Mouse (Mus musculus) CH12.LX (cell line): Measurements from ENCODE around the gene Tor3a. TPM values are rescaled to one million over a fixed set of nuclear protein-coding genes. Genes with fewer than 3 reads are reported as not detected.

Experiments
- DNase-seq: peaks from one replicate; pipeline ENCODE4 v3.0.0-alpha.2; 2013; ENCODE audit errors: extremely low read depth
- H3K27ac ChIP-seq: 2 replicates; pipeline ENCODE4 v1.5.1; 2012; ENCODE audit warnings: low read depth, mild to moderate bottlenecking, control low read depth, moderate library complexity; ENCODE audit not compliant: insufficient read depth
- H3K27me3 ChIP-seq: replicated peaks from 2 replicates; pipeline ENCODE3; 2012; ENCODE audit warnings: inconsistent platforms
- H3K36me3 ChIP-seq, 2 experiments: replicated peaks in 1 of 2; 2 replicates each; pipeline versions ENCODE3 to v1.6.1; 2012; ENCODE audit warnings: inconsistent platforms in 1 of 2, low read length in 1 of 2, mild to moderate bottlenecking in 1 of 2, mixed read lengths in 1 of 2, moderate library complexity in 1 of 2; ENCODE audit not compliant: control insufficient read depth in 1 of 2, insufficient read depth in 1 of 2
- H3K4me1 ChIP-seq, 2 experiments: 2 replicates each; pipeline ENCODE4 v1.6.1; 2012; ENCODE audit warnings: inconsistent platforms in 1 of 2, moderate library complexity in 1 of 2; ENCODE audit not compliant: insufficient read depth in 2 of 2, control insufficient read depth in 1 of 2
- H3K4me2 ChIP-seq: 2 replicates; pipeline ENCODE4 v1.6.1; 2012; ENCODE audit warnings: low read depth, mild to moderate bottlenecking, control low read depth; ENCODE audit not compliant: poor library complexity, insufficient read depth, severe bottlenecking
- H3K4me3 ChIP-seq, 3 experiments: fragments of 150-350 bp in 1 of 3; sonication (generic) in 1 of 3; replicated peaks in 1 of 3; 2 replicates each; pipeline versions ENCODE3 to v1.5.1; 2011 to 2012; ENCODE audit warnings: low read depth in 2 of 3, low read length in 2 of 3, mild to moderate bottlenecking in 2 of 3, moderate library complexity in 2 of 3, control low read depth in 1 of 3, improper control_type of control experiment in 1 of 3, inconsistent platforms in 1 of 3, mixed read lengths in 1 of 3; ENCODE audit not compliant: poor library complexity in 1 of 3
- H3K79me2 ChIP-seq: replicated peaks from 2 replicates; pipeline ENCODE4 v1.6.1; 2012; ENCODE audit warnings: mild to moderate bottlenecking, moderate library complexity; ENCODE audit not compliant: control insufficient read depth, poor library complexity, insufficient read depth, severe bottlenecking; ENCODE audit errors: extremely low read depth
- H3K9ac ChIP-seq: 2 replicates; pipeline ENCODE4 v1.6.1; 2012; ENCODE audit warnings: low read depth, mild to moderate bottlenecking, control low read depth, moderate library complexity; ENCODE audit not compliant: insufficient read depth
- H3K9me3 ChIP-seq: replicated peaks from 2 replicates; pipeline ENCODE3; 2012; ENCODE audit warnings: low read length, inconsistent platforms, mixed read lengths
- BHLHE40 ChIP-seq: IDR thresholded peaks from 2 replicates; pipeline ENCODE4 v1.6.1; 2011; ENCODE audit warnings: mild to moderate bottlenecking, low read depth, low read length, improper control_type of control experiment
- CHD1 ChIP-seq: IDR thresholded peaks from 2 replicates; pipeline ENCODE4 v1.6.1; 2012; ENCODE audit warnings: low read depth, low read length, improper control_type of control experiment, inconsistent platforms
- CTCF ChIP-seq, 2 experiments: IDR thresholded peaks in 1 of 2; conservative IDR thresholded peaks in 1 of 2; 2 replicates each; pipeline ENCODE4 v1.5.1; 2011 to 2012; ENCODE audit warnings: low read depth in 2 of 2, low read length in 2 of 2, improper control_type of control experiment in 1 of 2, inconsistent platforms in 1 of 2, mild to moderate bottlenecking in 1 of 2, moderate library complexity in 1 of 2
- E2F4 ChIP-seq: IDR thresholded peaks from 2 replicates; pipeline ENCODE4 v1.6.1; 2011; ENCODE audit warnings: low read depth, low read length, improper control_type of control experiment; ENCODE audit not compliant: insufficient replicate concordance
- EP300 ChIP-seq: IDR thresholded peaks from 2 replicates; pipeline ENCODE4 v1.6.1; 2011; ENCODE audit warnings: low read length, improper control_type of control experiment
- ETS1 ChIP-seq: conservative IDR thresholded peaks from 2 replicates; pipeline ENCODE4 v1.6.1; 2012; ENCODE audit warnings: low read depth, mild to moderate bottlenecking, inconsistent platforms, low read length, improper control_type of control experiment, moderate library complexity
- HCFC1 ChIP-seq: IDR thresholded peaks from 2 replicates; pipeline ENCODE4 v1.6.1; 2012; ENCODE audit warnings: low read depth, mild to moderate bottlenecking, inconsistent platforms, low read length, improper control_type of control experiment
- IRF4 ChIP-seq: IDR thresholded peaks from 2 replicates; pipeline ENCODE4 v1.6.1; 2014; ENCODE audit warnings: low read depth, mild to moderate bottlenecking, inconsistent platforms, low read length, improper control_type of control experiment
- KAT2A ChIP-seq: IDR thresholded peaks from 2 replicates; pipeline ENCODE4 v1.6.1; 2012; ENCODE audit warnings: low read length, improper control_type of control experiment, inconsistent platforms; ENCODE audit not compliant: insufficient replicate concordance
- MAFK ChIP-seq: IDR thresholded peaks from 2 replicates; pipeline ENCODE4 v1.6.1; 2011; ENCODE audit warnings: low read length, improper control_type of control experiment; ENCODE audit not compliant: insufficient replicate concordance
- MAZ ChIP-seq: IDR thresholded peaks from 2 replicates; pipeline ENCODE4 v1.6.1; 2012; ENCODE audit warnings: low read depth, mild to moderate bottlenecking, inconsistent platforms, low read length, improper control_type of control experiment, moderate library complexity
- MXI1 ChIP-seq: IDR thresholded peaks from 2 replicates; pipeline ENCODE4 v1.6.1; 2011; ENCODE audit warnings: mild to moderate bottlenecking, low read depth, low read length, improper control_type of control experiment
- PAX5 ChIP-seq: IDR thresholded peaks from 2 replicates; pipeline ENCODE4 v1.6.1; 2012; ENCODE audit warnings: low read length, inconsistent platforms, mixed read lengths
- POLR2A ChIP-seq: IDR thresholded peaks from 2 replicates; pipeline ENCODE4 v1.6.1; 2011; ENCODE audit warnings: low read depth, mild to moderate bottlenecking, improper control_type of control experiment, low read length
- POLR2AphosphoS2 ChIP-seq: IDR thresholded peaks from 2 replicates; pipeline ENCODE4 v1.6.1; 2011; ENCODE audit warnings: low read depth, low read length, improper control_type of control experiment
- UBTF ChIP-seq: IDR thresholded peaks from 2 replicates; pipeline ENCODE4 v1.6.1; 2012; ENCODE audit warnings: low read depth, mild to moderate bottlenecking, inconsistent platforms, low read length, improper control_type of control experiment, moderate library complexity
- USF2 ChIP-seq: conservative IDR thresholded peaks from 2 replicates; pipeline ENCODE4 v1.6.1; 2011; ENCODE audit warnings: low read depth, low read length, improper control_type of control experiment
- ZKSCAN1 ChIP-seq: IDR thresholded peaks from 2 replicates; pipeline ENCODE4 v1.6.1; 2012; ENCODE audit warnings: low read depth, inconsistent platforms, low read length, improper control_type of control experiment, borderline replicate concordance
- ZMIZ1 ChIP-seq: IDR thresholded peaks from 2 replicates; pipeline ENCODE4 v1.6.1; 2012; ENCODE audit warnings: low read depth, mild to moderate bottlenecking, inconsistent platforms, low read length, improper control_type of control experiment
- ZNF384 ChIP-seq: IDR thresholded peaks from 2 replicates; pipeline ENCODE4 v1.6.1; 2012; ENCODE audit warnings: low read depth, low read length, improper control_type of control experiment, inconsistent platforms
- dilution Hi-C: fragments of 300-500 bp; cut with MboI; formaldehyde crosslinking; loops from 2 replicates; pipeline ENCODE4 v1.14.3; 2020; ENCODE audit warnings: low sequenced_read_pairs; ENCODE audit not compliant: extremely low pct_unique_long_range_greater_than_20kb, extremely low pct_ligation_motif_present
- in situ Hi-C: fragments of 300-500 bp; cut with MboI; formaldehyde crosslinking; loops from 3 replicates; pipeline ENCODE4 v1.14.3; 2019; ENCODE audit warnings: low sequenced_read_pairs, low pct_ligation_motif_present, low pct_unique_long_range_greater_than_20kb, mixed read lengths
- polyA plus RNA-seq: library from polyadenylated mRNA; unstranded; fragments of >175 nt; gene quantifications from 2 replicates; pipeline ENCODE4 v1.2.1, GENCODE M21; 2012; ENCODE audit warnings: low read depth; ENCODE audit not compliant: insufficient read length
- total RNA-seq, 2 experiments: library from RNA; depleted of rRNA; stranded (reverse); fragments of 300-350 nt in 1 of 2; fragments of >200 nt in 1 of 2; gene quantifications; 2 replicates each; pipeline ENCODE4 v1.2.3; 2012 to 2014

Tor3a gene
- total and polyA plus RNA-seq, 3 experiments = 37.6 to 85.7 (median 53.8) TPM

GRCm38 (mm10) chr1:156705696-156706285 lies 31.6 kb upstream of the Tor3a start:
- in situ Hi-C loops (no loop called here), dilution Hi-C loops (no loop called here)
- H3K36me3 ChIP-seq = peaks cover 22 to 54% of the 10 kb centered on the region in 2 experiments

GRCm38 (mm10) chr1:156703444-156703843 lies 29.3 kb upstream of the Tor3a start:
- no peak overlapping the region for H3K9ac ChIP-seq
- no peak overlapping the region for H3K4me2 ChIP-seq
- peaks cover 2 to 29% of the 10 kb centered on the region in 2 experiments; a peak in 3 of 4 replicates for H3K4me1 ChIP-seq
- no peaks in the 10 kb centered on the region for H3K27me3 ChIP-seq
- no peak overlapping the region for H3K27ac ChIP-seq
- H3K9me3 ChIP-seq = no peaks in the 10 kb centered on the region
- in situ Hi-C loops = no loop called here
- DNase-seq = no peak
- H3K36me3 ChIP-seq = peaks cover 22 to 63% of the 10 kb centered on the region in 2 experiments
- TF ChIP-seq ZNF384 (no peak), ETS1 (no peak), ZMIZ1 (no peak), KAT2A (no peak), E2F4 (no peak), HCFC1 (no peak), ZKSCAN1 (no peak), UBTF (no peak), PAX5 (no peak), USF2 (no peak), MAZ (no peak)
- no peak overlapping the region for H3K4me3 ChIP-seq
- no peaks in the 10 kb centered on the region for H3K79me2 ChIP-seq
- dilution Hi-C loops = no loop called here

More at GRCm38 (mm10) chr1:156705696-156706285, 31.6 kb upstream of the Tor3a start:
- H3K4me2 ChIP-seq = no peak overlapping the region
- no peaks in the 10 kb centered on the region for H3K9me3 ChIP-seq
- no peak overlapping the region for H3K9ac ChIP-seq
- no peak for DNase-seq
- TF ChIP-seq IRF4 = no peak
- no peak for TF ChIP-seq ZKSCAN1
- no peak for TF ChIP-seq BHLHE40
- TF ChIP-seq E2F4 = no peak
- TF ChIP-seq MAFK = no peak
- TF ChIP-seq CHD1 = no peak
- TF ChIP-seq ETS1 = no peak
- no peak for TF ChIP-seq POLR2A
- no peak for TF ChIP-seq EP300
- TF ChIP-seq PAX5 = no peak
- no peak for TF ChIP-seq POLR2AphosphoS2
- no peak for TF ChIP-seq MXI1
- TF ChIP-seq CTCF (conservative IDR thresholded peaks at IDR 0.05 in 1 of 2, IDR thresholded peaks at IDR 0.05 in 1 of 2; ENCODE audit: low read depth in 2 of 2, low read length in 2 of 2) = no peak
- no peak overlapping the region for H3K27ac ChIP-seq
- H3K4me1 ChIP-seq = peaks cover 4 to 43% of the 10 kb centered on the region in 2 experiments; a peak in 3 of 4 replicates
- H3K27me3 ChIP-seq = no peaks in the 10 kb centered on the region
- no peak overlapping the region for H3K4me3 ChIP-seq
- H3K79me2 ChIP-seq = no peaks in the 10 kb centered on the region
